Mouse (Mus musculus) embryo, embryonic 9.5 days (tissue): ENCODE results near the gene Gm13078.

Experiments used
- DNase-seq: peaks from one replicate; pipeline ENCODE4 v3.0.0-alpha.2; 2017; ENCODE audit errors: extremely low spot score

The Gm13078 gene

DNA sequence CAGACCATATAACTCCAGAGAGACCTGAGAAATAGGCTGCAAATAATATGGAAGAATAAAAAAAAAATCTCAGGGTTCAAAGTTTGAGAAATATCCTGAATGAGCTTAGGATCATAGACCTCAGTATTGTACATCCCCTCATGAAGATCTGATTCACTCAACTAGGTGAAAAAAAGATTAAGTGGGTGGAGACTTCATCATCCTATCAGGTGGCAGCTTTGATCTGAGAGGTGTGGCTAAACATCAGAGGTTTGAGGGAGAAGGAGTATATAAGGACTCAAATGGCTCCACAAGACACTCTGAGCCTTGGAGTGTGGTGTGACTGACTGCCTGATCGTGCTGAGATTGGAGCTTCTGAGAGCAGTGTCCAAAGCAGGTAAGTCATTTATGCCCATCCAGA lies at the start of gene Gm13078:
Gene Gm13078, plus strand, starts transcription at position 301 of the 400 bp plus-strand sequence.
- no peak for DNase-seq

DNA sequence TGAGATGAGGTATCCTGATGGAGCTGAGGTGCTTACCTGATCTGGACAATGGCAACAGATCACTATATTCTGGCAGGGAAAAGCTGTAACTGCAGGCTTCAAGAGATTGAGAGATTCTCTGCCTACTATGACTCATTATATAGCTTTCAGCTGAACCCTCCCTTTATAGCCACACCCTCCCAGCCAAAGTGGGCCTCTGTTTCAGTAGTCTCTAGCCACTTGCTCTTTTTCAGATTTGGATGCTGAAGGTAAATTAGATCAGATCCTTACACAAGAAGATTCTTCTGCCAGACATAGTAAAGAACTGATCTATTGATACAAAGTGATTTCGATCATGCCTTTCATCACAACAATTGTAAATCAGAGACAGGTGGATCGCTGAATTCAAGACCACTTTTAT lies 16.6 kb upstream of the Gm13078 start, which contains the start of gene Gm13089:
Gene Gm13089, minus strand, starts transcription at position 101 of the 400 bp plus-strand sequence.
- no peak for DNase-seq
